ENCODE assay signal across 20 mouse cellular contexts in the genomic region with DNA sequence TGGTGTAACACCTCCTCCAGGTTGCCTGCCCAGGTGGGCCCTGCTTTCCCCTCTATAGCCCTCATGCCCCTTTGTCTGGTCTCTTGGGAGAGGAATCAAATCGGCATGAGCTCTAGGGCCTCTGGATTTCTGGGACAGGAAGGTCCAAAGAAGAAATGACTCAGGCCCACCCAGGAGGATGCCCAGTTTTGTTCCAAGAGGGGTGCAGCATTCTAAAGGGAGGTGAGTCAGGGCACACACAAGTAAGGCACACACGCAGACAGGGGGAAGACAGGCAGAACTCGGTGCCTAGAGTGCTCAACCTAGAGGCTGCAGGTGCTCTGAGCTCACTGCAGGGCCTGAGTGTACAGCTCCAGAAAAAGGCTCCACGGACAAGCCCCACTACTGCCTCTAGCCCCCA. TPM values are rescaled to one million over a fixed set of nuclear protein-coding genes. Genes with fewer than 3 reads are reported as not detected.
"Had no signal": no experiment of that assay in that cellular context is flagged by ENCODE, and none has a peak within 500 bp of the region (broad histone marks: within the 10 kb centered on the region; RNA-seq: fewer than 3 reads in every experiment).

No protein-coding gene starts in this region.

- H3K4me2 ChIP-seq: limb, embryonic 13.5 days; liver, embryonic 12.5 days; liver, embryonic 15.5 days; midbrain, embryonic 11.5 days; neural tube, embryonic 12.5 days; neural tube, embryonic 15.5 days; stomach, embryonic 15.5 days had no signal

- H3K4me3 ChIP-seq: limb, embryonic 10.5 days; limb, embryonic 13.5 days; liver, embryonic 12.5 days; liver, embryonic 15.5 days; neural tube, embryonic 12.5 days; neural tube, embryonic 15.5 days; stomach, embryonic 15.5 days had no signal

- H3K36me3 ChIP-seq: limb, embryonic 10.5 days; limb, embryonic 13.5 days; liver, embryonic 12.5 days; liver, embryonic 15.5 days; neural tube, embryonic 12.5 days; neural tube, embryonic 15.5 days; stomach, embryonic 15.5 days had no signal

- ATAC-seq: liver, embryonic 12.5 days had no signal

- H3K9ac ChIP-seq: limb, embryonic 13.5 days; liver, embryonic 12.5 days; liver, embryonic 15.5 days; neural tube, embryonic 12.5 days; neural tube, embryonic 15.5 days; stomach, embryonic 15.5 days had no signal

- H3K27me3 ChIP-seq: limb, embryonic 13.5 days; liver, embryonic 15.5 days; neural tube, embryonic 12.5 days; neural tube, embryonic 15.5 days; stomach, embryonic 15.5 days had no signal

- H3K27ac ChIP-seq: limb, embryonic 10.5 days; limb, embryonic 13.5 days; liver, embryonic 12.5 days; liver, embryonic 15.5 days; neural tube, embryonic 12.5 days; neural tube, embryonic 15.5 days; stomach, embryonic 15.5 days had no signal

- H3K9me3 ChIP-seq: limb, embryonic 10.5 days; limb, embryonic 13.5 days; liver, embryonic 12.5 days; liver, embryonic 15.5 days; neural tube, embryonic 12.5 days; neural tube, embryonic 15.5 days; stomach, embryonic 15.5 days had no signal

- H3K4me1 ChIP-seq: limb, embryonic 10.5 days; liver, embryonic 12.5 days; liver, embryonic 15.5 days; neural tube, embryonic 12.5 days had no signal

- DNase-seq: kidney, adult 9 months; liver; lung, adult 18-20 months; lung, postnatal 4 days; midbrain, embryonic 14.5 days; right cerebral cortex, adult 18-20 months; right cerebral cortex, postnatal 25 days; spleen, adult 18-20 months; thymus, adult 18-20 months; thymus, postnatal 4 days had no signal

RNA-seq across cellular contexts. Expression of a gene that starts 17.7 kb away (rescaled TPM):
- total RNA-seq: megakaryocyte progenitor cell, adult 5-6 weeks; megakaryocyte-erythroid progenitor cell, adult 5-6 weeks had no signal
